Mouse (Mus musculus): ENCODE measurements around the gene Slc25a31. TPM values are rescaled to one million over a fixed set of nuclear protein-coding genes. Genes with fewer than 3 reads are reported as not detected.

Slc25a31 gene
- total RNA-seq, 2 experiments from 2014 or later = 0.22 TPM; not detected in 1

- no peak overlapping the region for H3K27ac ChIP-seq
- DNase-seq (ENCODE audit: low spot score in 2 of 2) = no peak
- TF ChIP-seq CTCF (conservative IDR thresholded peaks at IDR 0.05) = no peak
- no peak overlapping the region for H3K4me3 ChIP-seq
Observed at GRCm38 (mm10) chr3:40687588-40687987, 21.1 kb upstream of the Slc25a31 start.

DNA sequence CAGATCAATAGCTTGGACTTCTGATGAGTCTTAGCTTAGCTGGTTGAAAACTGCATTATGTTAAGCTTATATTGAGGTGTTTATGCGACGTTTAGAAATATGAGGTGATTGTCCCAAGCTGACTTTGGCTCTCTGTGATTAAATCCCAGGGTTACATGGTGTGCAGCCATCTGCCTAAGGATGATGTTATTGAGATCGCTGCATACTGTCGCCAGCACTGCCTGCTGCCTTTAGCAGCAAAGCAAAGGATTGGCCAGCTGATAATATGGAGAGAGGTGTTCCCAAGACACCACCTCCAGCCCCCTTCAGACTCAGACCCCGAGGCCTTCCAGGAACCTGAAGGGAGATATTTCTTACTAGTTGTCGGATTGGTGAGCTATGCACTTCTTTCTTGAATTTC, 17.1 kb upstream of the Slc25a31 start:
- DNase-seq (ENCODE audit: low spot score in 2 of 2) = no peak
- TF ChIP-seq CTCF (conservative IDR thresholded peaks at IDR 0.05) = no peak
- no peak overlapping the region for H3K27ac ChIP-seq
- H3K4me3 ChIP-seq = no peak overlapping the region

- TF ChIP-seq CTCF (conservative IDR thresholded peaks at IDR 0.05) = no peak
- no peak for DNase-seq (ENCODE audit: low spot score in 2 of 2)
- Histone ChIP-seq H3K27ac (no peak overlapping the region), H3K4me3 (no peak overlapping the region)
Observed at GRCm38 (mm10) chr3:40693435-40693834, 15.2 kb upstream of the Slc25a31 start.

- no peak for DNase-seq (ENCODE audit: low spot score in 2 of 2)
- TF ChIP-seq CTCF (conservative IDR thresholded peaks at IDR 0.05) = no peak
- Histone ChIP-seq H3K4me3 (no peak overlapping the region), H3K27ac (no peak overlapping the region)
Observed at GRCm38 (mm10) chr3:40693960-40694359, 14.7 kb upstream of the Slc25a31 start.

GRCm38 (mm10) chr3:40694438-40694837, 14.2 kb upstream of the Slc25a31 start:
- no peak overlapping the region for H3K4me3 ChIP-seq
- no peak overlapping the region for H3K27ac ChIP-seq
- DNase-seq (ENCODE audit: low spot score in 2 of 2) = no peak
- TF ChIP-seq CTCF (conservative IDR thresholded peaks at IDR 0.05) = no peak

DNA sequence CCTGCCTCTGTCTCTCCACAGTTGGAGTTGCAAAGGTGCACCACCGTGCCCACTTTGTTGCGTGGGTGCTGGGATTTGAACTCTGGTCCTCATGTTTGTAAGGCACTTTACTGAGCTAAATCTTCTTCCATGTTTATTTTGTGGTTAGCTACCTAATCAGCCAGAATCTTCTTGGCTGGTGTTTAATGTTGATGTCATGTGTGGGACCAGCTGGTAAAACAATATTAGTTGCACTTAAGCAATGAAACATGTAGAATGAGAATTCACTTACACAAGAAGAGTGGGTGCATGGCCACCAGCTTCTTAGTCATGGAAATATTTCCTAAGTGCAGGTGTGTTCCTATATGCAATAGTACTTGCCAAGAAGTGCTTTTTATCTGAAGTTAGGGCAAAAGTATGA, 13.5 kb upstream of the Slc25a31 start:
- Histone ChIP-seq H3K27ac (no peak overlapping the region), H3K4me3 (no peak overlapping the region)
- TF ChIP-seq CTCF (conservative IDR thresholded peaks at IDR 0.05) = no peak
- DNase-seq (ENCODE audit: low spot score in 2 of 2) = no peak

- no peak overlapping the region for H3K4me3 ChIP-seq
- no peak overlapping the region for H3K27ac ChIP-seq
- no peak for DNase-seq (ENCODE audit: low spot score in 2 of 2)
- TF ChIP-seq CTCF (conservative IDR thresholded peaks at IDR 0.05) = no peak
Observed at GRCm38 (mm10) chr3:40698834-40699233, 9.8 kb upstream of the Slc25a31 start.

- no peak for TF ChIP-seq CTCF (conservative IDR thresholded peaks at IDR 0.05)
- no peak overlapping the region for H3K4me3 ChIP-seq
- DNase-seq (ENCODE audit: low spot score in 2 of 2) = no peak
- H3K27ac ChIP-seq = no peak overlapping the region
Observed at GRCm38 (mm10) chr3:40704816-40705430, 3.7 kb upstream of the Slc25a31 start.

- Histone ChIP-seq H3K27ac (no peak overlapping the region), H3K4me3 (no peak overlapping the region)
- TF ChIP-seq CTCF (conservative IDR thresholded peaks at IDR 0.05) = no peak
- DNase-seq (ENCODE audit: low spot score in 2 of 2) = no peak
Observed at GRCm38 (mm10) chr3:40716056-40716455, 7.4 kb downstream of the Slc25a31 start.

DNA sequence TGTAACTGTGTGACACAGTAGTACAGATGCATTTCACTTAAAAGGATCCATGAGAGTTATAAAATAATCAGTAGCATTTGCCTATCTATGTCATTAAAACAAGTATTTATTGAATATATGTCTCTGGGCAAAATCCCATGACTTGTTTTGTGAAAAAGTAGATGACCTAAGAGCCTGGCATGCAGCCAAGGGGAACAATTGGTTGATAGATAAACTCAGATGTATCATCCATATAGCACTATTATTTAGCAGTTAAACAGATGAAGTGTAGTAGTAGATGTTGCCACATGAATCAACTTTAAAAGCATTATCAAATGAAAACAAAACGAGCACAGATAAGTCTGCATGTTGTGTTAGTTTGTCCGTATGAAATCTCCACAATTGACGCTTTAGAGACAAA, 10.4 kb downstream of the Slc25a31 start:
- no peak for DNase-seq (ENCODE audit: low spot score in 2 of 2)
- TF ChIP-seq CTCF (conservative IDR thresholded peaks at IDR 0.05) = no peak
- Histone ChIP-seq H3K27ac (no peak overlapping the region), H3K4me3 (no peak overlapping the region)

DNA sequence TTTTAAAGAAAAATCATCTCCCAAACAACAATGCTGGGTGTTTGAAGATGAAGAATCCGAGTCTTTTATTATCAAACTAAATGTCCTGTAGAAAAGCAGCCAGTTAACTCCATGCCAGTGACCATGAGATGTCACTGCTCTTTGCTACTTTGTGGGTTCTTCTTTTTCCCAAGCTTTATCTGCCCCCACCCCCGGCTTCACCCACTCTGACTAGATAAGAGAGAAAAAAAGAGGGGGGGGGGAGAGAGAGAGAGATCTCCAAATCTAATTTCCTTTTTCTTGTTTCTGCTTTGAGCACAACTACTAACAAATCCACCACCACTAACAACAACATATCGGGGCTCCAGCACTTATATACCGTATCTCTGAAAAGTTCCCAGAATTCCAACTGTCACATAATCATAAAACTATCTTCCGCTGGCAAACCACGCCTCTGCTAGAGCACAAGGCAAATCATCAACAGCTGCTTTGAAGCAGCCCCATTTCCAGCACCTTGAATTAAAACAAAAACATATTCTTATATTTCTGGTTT, 29.8 kb downstream of the Slc25a31 start:
- TF ChIP-seq CTCF (conservative IDR thresholded peaks at IDR 0.05) = no peak
- Histone ChIP-seq H3K27ac (no peak overlapping the region), H3K4me3 (no peak overlapping the region)
- DNase-seq (ENCODE audit: low spot score in 2 of 2) = no peak

DNA sequence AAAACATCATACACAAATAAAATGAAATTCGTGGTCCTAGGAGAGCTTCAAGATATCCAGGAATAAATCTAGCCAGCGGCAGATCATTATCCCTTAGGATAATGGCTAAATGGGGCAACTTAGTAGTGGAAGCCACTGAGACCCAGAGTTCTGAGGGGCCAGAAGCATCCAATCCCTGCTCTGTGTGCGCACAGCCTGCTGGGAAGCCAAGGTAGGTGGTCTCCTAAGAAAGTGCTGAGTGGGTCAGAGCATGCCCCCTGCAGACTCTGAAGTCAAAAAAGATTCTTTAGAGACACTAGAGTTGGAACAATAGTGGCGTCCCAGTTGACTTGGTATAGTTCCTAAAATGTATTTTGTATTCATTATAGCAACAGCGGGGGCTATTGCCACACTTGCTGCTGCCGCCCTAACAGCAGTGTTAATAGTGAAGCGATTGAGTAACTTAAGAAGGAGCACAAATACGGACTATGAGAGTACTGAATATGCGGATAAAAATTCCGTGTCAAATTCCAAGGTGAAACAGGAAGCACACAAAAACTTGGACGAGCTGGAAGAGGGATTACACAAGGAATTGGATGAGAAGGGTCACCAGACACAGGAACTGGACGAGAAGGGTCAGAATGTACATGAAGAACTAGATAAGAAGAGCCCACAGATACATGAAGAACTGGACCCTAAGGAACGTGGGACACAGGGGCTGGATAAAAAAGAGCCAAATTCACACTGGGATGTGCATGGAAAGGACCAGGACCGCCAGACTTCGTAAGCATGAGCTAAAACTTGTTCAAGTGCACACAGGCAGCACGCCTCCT, 35.6 kb downstream of the Slc25a31 start, which contains the start of gene Hspa4l:
TSS of gene Hspa4l (plus strand) at position 472 of the 812 bp plus-strand sequence.
- peak in 1 of 2 experiments; percentile 22 for DNase-seq (ENCODE audit: low spot score in 2 of 2)
- no peak for TF ChIP-seq CTCF (conservative IDR thresholded peaks at IDR 0.05)
- Histone ChIP-seq H3K27ac (peak within 1 kb of the TSS; percentile 98), H3K4me3 (peak within 1 kb of the TSS; percentile 99)

GRCm38 (mm10) chr3:40744836-40745660, 36.4 kb downstream of the Slc25a31 start:
- Histone ChIP-seq H3K27ac (peak overlapping the region; percentile 98), H3K4me3 (peak overlapping the region; percentile 99)
- peak; percentile 89 to 90 for DNase-seq (ENCODE audit: low spot score in 2 of 2)
- peak; percentile 33; the same call in 1 of the 2 replicates for TF ChIP-seq CTCF (conservative IDR thresholded peaks at IDR 0.05)

All from layer of hippocampus, adult 2 months (tissue).